Mouse (Mus musculus) CH12.LX (cell line): ENCODE results near the gene Prr18.

ENCODE experiments used
- EP300 ChIP-seq: IDR thresholded peaks from 2 replicates; pipeline ENCODE4 v1.6.1; 2011; ENCODE audit warnings: low read length, improper control_type of control experiment
- KAT2A ChIP-seq: IDR thresholded peaks from 2 replicates; pipeline ENCODE4 v1.6.1; 2012; ENCODE audit warnings: low read length, improper control_type of control experiment, inconsistent platforms; ENCODE audit not compliant: insufficient replicate concordance
- MAZ ChIP-seq: IDR thresholded peaks from 2 replicates; pipeline ENCODE4 v1.6.1; 2012; ENCODE audit warnings: low read depth, mild to moderate bottlenecking, inconsistent platforms, low read length, improper control_type of control experiment, moderate library complexity
- MYC ChIP-seq: IDR thresholded peaks from 2 replicates; pipeline ENCODE4 v1.6.1; 2011; ENCODE audit warnings: low read depth, mild to moderate bottlenecking, improper control_type of control experiment, low read length
- POLR2A ChIP-seq: IDR thresholded peaks from 2 replicates; pipeline ENCODE4 v1.6.1; 2011; ENCODE audit warnings: low read depth, mild to moderate bottlenecking, improper control_type of control experiment, low read length

DNA sequence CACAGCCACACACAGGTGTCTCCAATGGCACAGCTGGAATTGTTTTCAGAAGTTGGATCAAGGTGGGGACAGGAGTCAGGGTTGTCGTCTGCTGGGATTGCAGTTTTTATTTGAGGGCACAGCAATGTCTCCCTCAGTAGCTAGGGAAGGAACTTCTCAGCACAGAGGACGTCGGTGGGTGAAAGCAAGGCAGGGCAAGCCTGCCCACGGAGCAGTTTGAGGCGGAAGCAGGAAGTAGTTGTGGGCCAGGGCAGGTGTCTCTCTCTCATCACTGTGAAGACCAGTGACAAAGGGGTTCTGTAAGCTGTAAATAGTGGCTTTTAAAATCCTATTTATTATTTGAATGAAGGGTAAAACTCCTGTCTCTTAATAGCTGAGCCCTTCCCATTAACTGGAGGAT lies 5.4 kb downstream of the Prr18 start:
- TF ChIP-seq MAZ (no peak), EP300 (no peak), POLR2A (no peak), KAT2A (no peak), MYC (no peak)
